Mouse (Mus musculus): ENCODE data around the gene Tcap. TPM values are rescaled to one million over a fixed set of nuclear protein-coding genes. Genes with fewer than 3 reads are reported as not detected.
"Not testable (repeated sequence)": the region's sequence is repeated elsewhere in the genome, so short reads cannot be mapped to it uniquely, and the experiment has no call there.

Gene Tcap
- polyA plus RNA-seq, 1 experiment, result 83.8 TPM

- WGBS, result 94% methylated on average over 5 of the region's 5 CpGs
- Histone ChIP-seq H3K36me3 (ENCODE audit: control insufficient read depth, insufficient read depth, low read length) (peaks cover 66% of the 10 kb centered on the region), H3K4me1 (replicated peaks; ENCODE audit: control insufficient read depth, insufficient read depth, low read length) (peaks cover under 1% of the 10 kb centered on the region; the same call in 1 of the 2 replicates)
Measured at GRCm38 (mm10) chr11:98376756-98377155, 6.9 kb upstream of the Tcap start.

GRCm38 (mm10) chr11:98377787-98378186 lies 5.8 kb upstream of the Tcap start:
- no peak for TF ChIP-seq CTCF (IDR thresholded peaks at IDR 0.05; ENCODE audit: borderline replicate concordance, control insufficient read depth, extremely low read depth, insufficient read depth, low read length, poor library complexity)
- TF ChIP-seq POLR2A (IDR thresholded peaks at IDR 0.05; ENCODE audit: control insufficient read depth, extremely low read depth, insufficient read depth, low read length, poor library complexity), result no peak
- Histone ChIP-seq H3K4me1 (replicated peaks; ENCODE audit: control insufficient read depth, insufficient read depth, low read length) (no peaks in the 10 kb centered on the region), H3K36me3 (ENCODE audit: control insufficient read depth, insufficient read depth, low read length) (peaks cover 66% of the 10 kb centered on the region), H3K27ac (ENCODE audit: control insufficient read depth, insufficient read depth, low read length) (no peak overlapping the region), H3K27me3 (ENCODE audit: control insufficient read depth, insufficient read depth, low read length) (no peaks in the 10 kb centered on the region), H3K4me3 (ENCODE audit: control insufficient read depth, insufficient read depth, low read length) (no peak overlapping the region)
- WGBS, result 96% methylated on average over 11 of the region's 11 CpGs
- DNase-seq, result no peak

More at GRCm38 (mm10) chr11:98376756-98377155, 6.9 kb upstream of the Tcap start:
- Histone ChIP-seq H3K27me3 (ENCODE audit: control insufficient read depth, insufficient read depth, low read length) (no peaks in the 10 kb centered on the region), H3K4me3 (ENCODE audit: control insufficient read depth, insufficient read depth, low read length) (no peak overlapping the region), H3K27ac (ENCODE audit: control insufficient read depth, insufficient read depth, low read length) (no peak overlapping the region)
- TF ChIP-seq POLR2A (IDR thresholded peaks at IDR 0.05; ENCODE audit: control insufficient read depth, extremely low read depth, insufficient read depth, low read length, poor library complexity) (no peak), CTCF (IDR thresholded peaks at IDR 0.05; ENCODE audit: borderline replicate concordance, control insufficient read depth, extremely low read depth, insufficient read depth, low read length, poor library complexity) (no peak)
- DNase-seq, result no peak

GRCm38 (mm10) chr11:98379379-98379778 lies 4.2 kb upstream of the Tcap start:
- Histone ChIP-seq H3K27me3 (ENCODE audit: control insufficient read depth, insufficient read depth, low read length) (no peaks in the 10 kb centered on the region), H3K27ac (ENCODE audit: control insufficient read depth, insufficient read depth, low read length) (no peak overlapping the region), H3K4me3 (ENCODE audit: control insufficient read depth, insufficient read depth, low read length) (no peak overlapping the region), H3K4me1 (replicated peaks; ENCODE audit: control insufficient read depth, insufficient read depth, low read length) (no peaks in the 10 kb centered on the region), H3K36me3 (ENCODE audit: control insufficient read depth, insufficient read depth, low read length) (peaks cover 61% of the 10 kb centered on the region)
- DNase-seq, result no peak
- 93% methylated on average over 7 of the region's 7 CpGs for WGBS
- TF ChIP-seq POLR2A (IDR thresholded peaks at IDR 0.05; ENCODE audit: control insufficient read depth, extremely low read depth, insufficient read depth, low read length, poor library complexity) (no peak), CTCF (IDR thresholded peaks at IDR 0.05; ENCODE audit: borderline replicate concordance, control insufficient read depth, extremely low read depth, insufficient read depth, low read length, poor library complexity) (no peak)

GRCm38 (mm10) chr11:98380106-98380505 lies 3.5 kb upstream of the Tcap start:
- Histone ChIP-seq H3K4me3 (ENCODE audit: control insufficient read depth, insufficient read depth, low read length) (no peak overlapping the region), H3K4me1 (replicated peaks; ENCODE audit: control insufficient read depth, insufficient read depth, low read length) (no peaks in the 10 kb centered on the region), H3K36me3 (ENCODE audit: control insufficient read depth, insufficient read depth, low read length) (peaks cover 53% of the 10 kb centered on the region), H3K27me3 (ENCODE audit: control insufficient read depth, insufficient read depth, low read length) (no peaks in the 10 kb centered on the region), H3K27ac (ENCODE audit: control insufficient read depth, insufficient read depth, low read length) (no peak overlapping the region)
- no peak for DNase-seq
- WGBS, result 97% methylated on average over 6 of the region's 6 CpGs
- TF ChIP-seq POLR2A (IDR thresholded peaks at IDR 0.05; ENCODE audit: control insufficient read depth, extremely low read depth, insufficient read depth, low read length, poor library complexity), result no peak
- TF ChIP-seq CTCF (IDR thresholded peaks at IDR 0.05; ENCODE audit: borderline replicate concordance, control insufficient read depth, extremely low read depth, insufficient read depth, low read length, poor library complexity), result no peak

- WGBS, result 94% methylated on average over 2 of the region's 2 CpGs
- TF ChIP-seq CTCF (IDR thresholded peaks at IDR 0.05; ENCODE audit: borderline replicate concordance, control insufficient read depth, extremely low read depth, insufficient read depth, low read length, poor library complexity), result no peak
- TF ChIP-seq POLR2A (IDR thresholded peaks at IDR 0.05; ENCODE audit: control insufficient read depth, extremely low read depth, insufficient read depth, low read length, poor library complexity), result no peak
- Histone ChIP-seq H3K4me3 (ENCODE audit: control insufficient read depth, insufficient read depth, low read length) (no peak overlapping the region), H3K36me3 (ENCODE audit: control insufficient read depth, insufficient read depth, low read length) (peaks cover 38% of the 10 kb centered on the region), H3K27ac (ENCODE audit: control insufficient read depth, insufficient read depth, low read length) (no peak overlapping the region), H3K4me1 (replicated peaks; ENCODE audit: control insufficient read depth, insufficient read depth, low read length) (peaks cover 3% of the 10 kb centered on the region; the same call in 1 of the 2 replicates), H3K27me3 (ENCODE audit: control insufficient read depth, insufficient read depth, low read length) (no peaks in the 10 kb centered on the region)
- DNase-seq, result no peak
Measured at GRCm38 (mm10) chr11:98381651-98382050, 2.0 kb upstream of the Tcap start.

- not testable (repeated sequence) for H3K27me3 ChIP-seq (ENCODE audit: control insufficient read depth, insufficient read depth, low read length); H3K4me3 ChIP-seq (ENCODE audit: control insufficient read depth, insufficient read depth, low read length); H3K27ac ChIP-seq (ENCODE audit: control insufficient read depth, insufficient read depth, low read length); H3K4me1 ChIP-seq (replicated peaks; ENCODE audit: control insufficient read depth, insufficient read depth, low read length); DNase-seq
- peaks cover 31% of the 10 kb centered on the region for H3K36me3 ChIP-seq (ENCODE audit: control insufficient read depth, insufficient read depth, low read length)
- WGBS, result 85% methylated on average over 2 of the region's 2 CpGs
Measured at GRCm38 (mm10) chr11:98382405-98382804, 1.2 kb upstream of the Tcap start.

- Histone ChIP-seq H3K36me3 (ENCODE audit: control insufficient read depth, insufficient read depth, low read length) (peaks cover 15% of the 10 kb centered on the region), H3K27me3 (ENCODE audit: control insufficient read depth, insufficient read depth, low read length) (no peaks in the 10 kb centered on the region), H3K27ac (ENCODE audit: control insufficient read depth, insufficient read depth, low read length) (no peak overlapping the region), H3K4me1 (replicated peaks; ENCODE audit: control insufficient read depth, insufficient read depth, low read length) (peaks cover 7% of the 10 kb centered on the region; the same call in 1 of the 2 replicates), H3K4me3 (ENCODE audit: control insufficient read depth, insufficient read depth, low read length) (no peak overlapping the region)
- TF ChIP-seq POLR2A (IDR thresholded peaks at IDR 0.05; ENCODE audit: control insufficient read depth, extremely low read depth, insufficient read depth, low read length, poor library complexity) (no peak), CTCF (IDR thresholded peaks at IDR 0.05; ENCODE audit: borderline replicate concordance, control insufficient read depth, extremely low read depth, insufficient read depth, low read length, poor library complexity) (no peak)
- WGBS, result 87% methylated on average over 20 of the region's 20 CpGs
- no peak for DNase-seq
Measured at GRCm38 (mm10) chr11:98384216-98384615, 605 bp downstream of the Tcap start.

All from thymus, adult 2 months (tissue).